Mouse (Mus musculus): Measurements from ENCODE around the gene Ten1. TPM values are rescaled to one million over a fixed set of nuclear protein-coding genes. Genes with fewer than 3 reads are reported as not detected.

Gene Ten1
- polyA plus RNA-seq, 1 experiment from 2014 or later, result 54.7 TPM

- Histone ChIP-seq H3K9me3 (replicated peaks; ENCODE audit: control insufficient read depth, low read length) (no peaks in the 10 kb centered on the region), H3K27ac (replicated peaks; ENCODE audit: low read depth, low read length) (no peak overlapping the region), H3K9ac (replicated peaks; ENCODE audit: low read length) (no peak overlapping the region), H3K27me3 (ENCODE audit: control insufficient read depth, insufficient read depth, low read length) (no peaks in the 10 kb centered on the region), H3K4me3 (ENCODE audit: low read depth, low read length) (no peak overlapping the region), H3K4me2 (ENCODE audit: low read depth, low read length) (no peak overlapping the region), H3K4me1 (ENCODE audit: control insufficient read depth, insufficient read depth, low read length) (no peaks in the 10 kb centered on the region), H3K36me3 (replicated peaks; ENCODE audit: control insufficient read depth, insufficient read depth, low read depth, low read length) (peaks cover 26% of the 10 kb centered on the region)
- WGBS, result 77% methylated on average over 6 of the region's 6 CpGs
- DNase-seq (ENCODE audit: low spot score), result no peak
- no peak for ATAC-seq (replicated peaks; ENCODE audit: insufficient number of reproducible peaks, low FRiP score, low TSS enrichment, low read depth)
Observed at GRCm38 (mm10) chr11:116245616-116246015, 47.0 kb downstream of the Ten1 start.

- no peak for DNase-seq (ENCODE audit: low spot score)
- ATAC-seq (replicated peaks; ENCODE audit: insufficient number of reproducible peaks, low FRiP score, low TSS enrichment, low read depth), result no peak
- Histone ChIP-seq H3K9me3 (replicated peaks; ENCODE audit: control insufficient read depth, low read length) (no peaks in the 10 kb centered on the region), H3K27me3 (ENCODE audit: control insufficient read depth, insufficient read depth, low read length) (no peaks in the 10 kb centered on the region), H3K4me3 (ENCODE audit: low read depth, low read length) (no peak overlapping the region), H3K36me3 (replicated peaks; ENCODE audit: control insufficient read depth, insufficient read depth, low read depth, low read length) (peaks cover 38% of the 10 kb centered on the region), H3K27ac (replicated peaks; ENCODE audit: low read depth, low read length) (no peak overlapping the region), H3K9ac (replicated peaks; ENCODE audit: low read length) (no peak overlapping the region), H3K4me1 (ENCODE audit: control insufficient read depth, insufficient read depth, low read length) (no peaks in the 10 kb centered on the region), H3K4me2 (ENCODE audit: low read depth, low read length) (no peak overlapping the region)
- 80% methylated on average over 14 of the region's 14 CpGs for WGBS
Observed at GRCm38 (mm10) chr11:116247502-116248222, 49.0 kb downstream of the Ten1 start.

- Histone ChIP-seq H3K9me3 (replicated peaks; ENCODE audit: control insufficient read depth, low read length) (no peaks in the 10 kb centered on the region), H3K4me1 (ENCODE audit: control insufficient read depth, insufficient read depth, low read length) (no peaks in the 10 kb centered on the region), H3K27ac (replicated peaks; ENCODE audit: low read depth, low read length) (no peak overlapping the region), H3K9ac (replicated peaks; ENCODE audit: low read length) (no peak overlapping the region), H3K4me3 (ENCODE audit: low read depth, low read length) (no peak overlapping the region), H3K4me2 (ENCODE audit: low read depth, low read length) (no peak overlapping the region), H3K36me3 (replicated peaks; ENCODE audit: control insufficient read depth, insufficient read depth, low read depth, low read length) (peaks cover 34% of the 10 kb centered on the region), H3K27me3 (ENCODE audit: control insufficient read depth, insufficient read depth, low read length) (no peaks in the 10 kb centered on the region)
- DNase-seq (ENCODE audit: low spot score) (no peak), ATAC-seq (replicated peaks; ENCODE audit: insufficient number of reproducible peaks, low FRiP score, low TSS enrichment, low read depth) (no peak)
- WGBS, result 91% methylated on average over 8 of the region's 8 CpGs
Observed at GRCm38 (mm10) chr11:116250898-116251297, 52.2 kb downstream of the Ten1 start.

- Histone ChIP-seq H3K4me3 (ENCODE audit: low read depth, low read length) (no peak overlapping the region), H3K4me2 (ENCODE audit: low read depth, low read length) (no peak overlapping the region), H3K9me3 (replicated peaks; ENCODE audit: control insufficient read depth, low read length) (no peaks in the 10 kb centered on the region), H3K4me1 (ENCODE audit: control insufficient read depth, insufficient read depth, low read length) (no peaks in the 10 kb centered on the region), H3K27me3 (ENCODE audit: control insufficient read depth, insufficient read depth, low read length) (no peaks in the 10 kb centered on the region), H3K36me3 (replicated peaks; ENCODE audit: control insufficient read depth, insufficient read depth, low read depth, low read length) (peaks cover 25% of the 10 kb centered on the region), H3K27ac (replicated peaks; ENCODE audit: low read depth, low read length) (no peak overlapping the region), H3K9ac (replicated peaks; ENCODE audit: low read length) (no peak overlapping the region)
- ATAC-seq (replicated peaks; ENCODE audit: insufficient number of reproducible peaks, low FRiP score, low TSS enrichment, low read depth), result no peak
- DNase-seq (ENCODE audit: low spot score), result no peak
- 84% methylated on average over 3 of the region's 3 CpGs for WGBS
Observed at GRCm38 (mm10) chr11:116253076-116253600, 54.5 kb downstream of the Ten1 start.

GRCm38 (mm10) chr11:116254627-116255026 lies 56.0 kb downstream of the Ten1 start:
- H3K4me1 ChIP-seq (ENCODE audit: control insufficient read depth, insufficient read depth, low read length), result no peaks in the 10 kb centered on the region
- peaks cover 29% of the 10 kb centered on the region for H3K36me3 ChIP-seq (replicated peaks; ENCODE audit: control insufficient read depth, insufficient read depth, low read depth, low read length)
- H3K4me2 ChIP-seq (ENCODE audit: low read depth, low read length), result no peak overlapping the region
- DNase-seq (ENCODE audit: low spot score) (no peak), ATAC-seq (replicated peaks; ENCODE audit: insufficient number of reproducible peaks, low FRiP score, low TSS enrichment, low read depth) (no peak)
- no peak overlapping the region for H3K4me3 ChIP-seq (ENCODE audit: low read depth, low read length)
- H3K27ac ChIP-seq (replicated peaks; ENCODE audit: low read depth, low read length), result no peak overlapping the region
- H3K9ac ChIP-seq (replicated peaks; ENCODE audit: low read length), result no peak overlapping the region
- H3K9me3 ChIP-seq (replicated peaks; ENCODE audit: control insufficient read depth, low read length), result no peaks in the 10 kb centered on the region
- H3K27me3 ChIP-seq (ENCODE audit: control insufficient read depth, insufficient read depth, low read length), result no peaks in the 10 kb centered on the region
- 93% methylated on average over 9 of the region's 9 CpGs for WGBS

GRCm38 (mm10) chr11:116255090-116255981 lies 56.7 kb downstream of the Ten1 start:
- Histone ChIP-seq H3K36me3 (replicated peaks; ENCODE audit: control insufficient read depth, insufficient read depth, low read depth, low read length) (peaks cover 30% of the 10 kb centered on the region), H3K9ac (replicated peaks; ENCODE audit: low read length) (no peak overlapping the region), H3K27ac (replicated peaks; ENCODE audit: low read depth, low read length) (no peak overlapping the region), H3K4me1 (ENCODE audit: control insufficient read depth, insufficient read depth, low read length) (no peaks in the 10 kb centered on the region), H3K9me3 (replicated peaks; ENCODE audit: control insufficient read depth, low read length) (no peaks in the 10 kb centered on the region), H3K27me3 (ENCODE audit: control insufficient read depth, insufficient read depth, low read length) (no peaks in the 10 kb centered on the region), H3K4me3 (ENCODE audit: low read depth, low read length) (no peak overlapping the region), H3K4me2 (ENCODE audit: low read depth, low read length) (no peak overlapping the region)
- no peak for DNase-seq (ENCODE audit: low spot score)
- ATAC-seq (replicated peaks; ENCODE audit: insufficient number of reproducible peaks, low FRiP score, low TSS enrichment, low read depth), result no peak
- 88% methylated on average over 22 of the region's 22 CpGs for WGBS

GRCm38 (mm10) chr11:116255982-116256675 lies 57.5 kb downstream of the Ten1 start:
- 87% methylated on average over 9 of the region's 9 CpGs for WGBS
- H3K4me2 ChIP-seq (ENCODE audit: low read depth, low read length), result no peak overlapping the region
- no peak overlapping the region for H3K4me3 ChIP-seq (ENCODE audit: low read depth, low read length)
- ATAC-seq (replicated peaks; ENCODE audit: insufficient number of reproducible peaks, low FRiP score, low TSS enrichment, low read depth) (no peak), DNase-seq (ENCODE audit: low spot score) (no peak)
- no peaks in the 10 kb centered on the region for H3K9me3 ChIP-seq (replicated peaks; ENCODE audit: control insufficient read depth, low read length)
- no peaks in the 10 kb centered on the region for H3K27me3 ChIP-seq (ENCODE audit: control insufficient read depth, insufficient read depth, low read length)
- no peak overlapping the region for H3K9ac ChIP-seq (replicated peaks; ENCODE audit: low read length)
- H3K27ac ChIP-seq (replicated peaks; ENCODE audit: low read depth, low read length), result no peak overlapping the region
- peaks cover 26% of the 10 kb centered on the region for H3K36me3 ChIP-seq (replicated peaks; ENCODE audit: control insufficient read depth, insufficient read depth, low read depth, low read length)
- H3K4me1 ChIP-seq (ENCODE audit: control insufficient read depth, insufficient read depth, low read length), result no peaks in the 10 kb centered on the region
